Mouse (Mus musculus) common myeloid progenitor, adult 5-6 weeks (primary cell): ENCODE measurements around the gene Med12l. TPM values are rescaled to one million over a fixed set of nuclear protein-coding genes. Genes with fewer than 3 reads are reported as not detected.

Experiments used
- total RNA-seq: library from RNA; stranded (forward); fragments of 200-1000, 187-1606 nt; gene quantifications from 2 replicates; pipeline ENCODE4 v1.2.3, GENCODE M21; 2017

Med12l gene
- total RNA-seq, 1 experiment from 2014 or later: 12.6 TPM

Other genes starting within 250 kb of the Med12l start
- gene Mindy4b-ps, start 183.5 kb upstream of the Med12l start, total RNA-seq: not detected in 2 replicates
- gene Clrn1, start 120.5 kb upstream of the Med12l start, total RNA-seq: not detected in 2 replicates
- 55.6 and 57.4 TPM in 2 replicates for gene Gpr171, start 96.0 kb downstream of the Med12l start, total RNA-seq
- 18.9 and 22.0 TPM in 2 replicates for gene P2ry14, start 147.8 kb downstream of the Med12l start, total RNA-seq
- gene Gpr87, start 189.3 kb downstream of the Med12l start, total RNA-seq: 0.14 TPM in 1 of 2 replicates, not detected in the other
- gene P2ry13, start 205.1 kb downstream of the Med12l start, total RNA-seq: 0.58 and 0.91 TPM in 2 replicates